Mouse (Mus musculus): ENCODE measurements around the gene Sdcbp2.

Sdcbp2 gene

GRCm38 (mm10) chr2:151631406-151632158 lies 59.2 kb downstream of the Sdcbp2 start:
- no peak for DNase-seq (ENCODE audit: low spot score in 2 of 2)

DNA sequence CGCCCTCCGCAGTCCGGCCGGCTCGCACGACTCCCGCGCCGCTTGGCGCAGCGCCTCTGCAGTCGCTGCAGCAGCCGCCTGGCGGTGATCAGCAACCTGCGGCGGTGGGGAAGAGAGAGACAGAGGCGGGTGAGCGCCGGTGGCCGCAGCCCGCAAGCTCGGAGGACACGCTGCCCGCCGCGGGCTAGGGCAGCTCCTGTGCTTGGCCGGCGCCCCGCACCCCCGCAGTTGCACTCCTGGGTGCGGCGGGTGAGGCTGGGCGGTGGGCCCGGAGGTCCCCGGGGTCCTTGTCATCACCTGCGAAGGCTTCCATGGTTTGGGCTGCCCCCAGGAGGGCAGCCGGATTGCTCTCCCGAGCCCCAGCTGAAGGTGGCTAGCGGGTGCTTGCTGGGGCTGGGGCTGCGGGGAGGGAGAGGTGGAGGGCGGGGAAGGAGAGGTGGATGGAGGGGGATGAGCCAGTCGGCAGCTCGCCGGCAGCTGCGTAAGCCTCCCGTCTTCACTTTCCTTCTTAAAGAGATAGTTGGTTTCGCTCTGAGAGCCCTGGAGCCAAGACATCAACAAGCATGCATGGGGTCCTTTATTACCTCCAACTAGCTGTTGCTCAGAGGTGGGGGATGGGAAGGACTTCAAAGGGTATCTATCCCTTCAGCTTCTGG lies 59.9 kb downstream of the Sdcbp2 start, which contains the start of gene Snph:
Gene Snph (minus strand): TSS at position 435 of the 656 bp plus-strand sequence.
- DNase-seq (ENCODE audit: low spot score in 2 of 2), result peak; percentile 69 to 72

DNA sequence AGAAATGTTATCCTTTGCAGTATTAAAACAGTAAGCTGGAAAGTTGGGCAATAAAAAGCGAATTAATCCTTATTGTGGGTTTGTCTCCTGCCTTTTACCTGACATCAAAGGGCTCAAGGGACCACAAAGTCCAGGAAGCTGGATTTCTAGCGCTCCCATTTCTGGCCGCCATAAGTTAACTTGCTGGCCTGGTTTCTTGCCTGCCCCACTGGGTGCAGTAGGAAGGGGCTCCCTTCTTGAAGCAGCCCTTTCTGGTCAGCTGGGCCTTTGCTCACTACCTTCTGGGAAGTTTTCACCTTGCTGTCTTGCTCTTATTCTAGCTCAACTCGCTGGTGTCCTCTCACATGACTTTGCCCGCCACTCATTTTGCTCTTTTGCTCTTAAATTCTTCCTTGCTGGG lies 60.6 kb downstream of the Sdcbp2 start:
- DNase-seq (ENCODE audit: low spot score in 2 of 2), result no peak

- DNase-seq (ENCODE audit: low spot score in 2 of 2), result no peak
Measured at GRCm38 (mm10) chr2:151634903-151635302, 62.5 kb downstream of the Sdcbp2 start.

- no peak for DNase-seq (ENCODE audit: low spot score in 2 of 2)
Measured at GRCm38 (mm10) chr2:151635362-151636014, 63.1 kb downstream of the Sdcbp2 start.

GRCm38 (mm10) chr2:151636015-151636402 lies 63.6 kb downstream of the Sdcbp2 start:
- DNase-seq (ENCODE audit: low spot score in 2 of 2), result no peak
